Mouse (Mus musculus): Measurements from ENCODE around the gene Zfpl1.

Gene Zfpl1

GRCm38 (mm10) chr19:6101186-6101585 lies 16.4 kb upstream of the Zfpl1 start:
- CTCF ChIA-PET = no interaction called here

DNA sequence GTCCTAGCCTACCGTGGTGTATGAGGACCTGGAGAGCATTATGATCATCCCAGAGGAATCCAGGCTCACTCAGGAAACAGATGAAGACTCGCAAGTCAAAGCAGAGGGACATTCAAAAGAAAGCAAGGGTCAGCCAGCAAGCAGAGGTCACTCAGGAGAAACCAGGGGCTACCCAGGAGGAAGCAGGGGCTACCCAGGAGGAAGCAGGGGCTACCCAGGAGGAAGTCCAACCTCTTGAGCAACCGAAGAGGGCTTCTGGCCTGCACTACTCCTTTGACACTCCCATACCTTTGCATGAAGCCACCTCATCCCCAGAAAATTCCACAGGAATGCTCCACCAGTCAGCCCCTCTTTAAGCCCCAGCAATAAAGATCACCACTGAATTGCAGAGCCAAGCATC lies 13.1 kb upstream of the Zfpl1 start:
- CTCF ChIA-PET = interaction anchor here (0.6 to 0.7 kb wide), 3 partner anchors 11 to 32 kb away, joined by 3 to 14 read pairs (median 7); no protein-coding TSS in a partner anchor

- CTCF ChIA-PET = no interaction called here
Measured at GRCm38 (mm10) chr19:6094119-6094518, 9.4 kb upstream of the Zfpl1 start, which contains the start of gene AC131692.1. Gene AC131692.1 (plus strand): TSS chr19:6094419.

DNA sequence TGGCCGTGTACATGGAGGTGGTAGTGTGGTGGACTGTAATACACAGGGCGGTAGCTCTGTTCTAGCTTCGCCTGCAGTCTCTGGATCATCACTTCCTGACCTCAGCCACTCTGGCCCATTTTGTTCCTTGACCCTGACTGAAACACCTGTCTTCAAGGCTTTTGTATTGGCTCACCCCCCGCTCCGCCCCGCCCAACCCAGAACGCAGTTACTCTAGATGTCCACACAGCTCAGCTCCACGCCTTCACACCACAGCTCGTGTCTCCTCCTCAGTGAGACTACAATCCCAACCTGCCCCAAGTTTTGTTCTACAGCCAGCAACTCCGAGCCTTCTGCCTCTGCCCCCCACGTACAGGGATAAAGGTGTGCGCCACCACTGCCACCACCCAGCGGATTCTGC lies 4.1 kb upstream of the Zfpl1 start:
- CTCF ChIA-PET = no interaction called here

DNA sequence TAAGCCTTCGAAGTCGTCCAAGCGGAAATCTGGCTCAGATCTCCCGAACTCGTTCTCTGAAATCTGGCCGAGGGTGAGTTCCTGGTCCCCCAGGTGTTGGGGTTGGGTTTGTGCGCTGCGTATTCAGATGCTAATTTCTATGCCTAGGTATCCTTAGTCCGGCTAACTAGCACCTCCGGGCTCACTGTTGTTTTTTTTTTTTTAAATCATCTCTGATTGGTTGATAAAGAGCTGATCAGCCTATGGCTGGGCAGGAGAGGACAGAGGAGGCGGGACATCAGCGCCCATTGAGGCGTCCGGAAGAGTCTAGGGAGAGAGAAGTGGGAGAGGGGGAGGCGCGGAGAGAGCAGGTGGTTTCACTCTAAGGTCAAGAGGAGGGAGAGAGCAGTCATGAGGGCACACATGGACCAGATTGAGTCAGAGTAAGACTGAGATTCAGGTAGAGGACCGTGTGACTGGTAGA lies 692 bp upstream of the Zfpl1 start:
- CTCF ChIA-PET = interaction anchor here (1.1 kb wide), 1 partner anchor 42 kb away, joined by 3 read pairs; the partner anchor contains the start of gene Snx15

- CTCF ChIA-PET = no interaction called here
Measured at GRCm38 (mm10) chr19:6082156-6082555, 2.6 kb downstream of the Zfpl1 start, which contains the start of gene Gm28374. Gene Gm28374 (minus strand): TSS chr19:6082256.

- CTCF ChIA-PET = no interaction called here
Measured at GRCm38 (mm10) chr19:6079983-6080480, 4.7 kb downstream of the Zfpl1 start, which contains the start of gene Tmem262. Gene Tmem262 (plus strand): TSS chr19:6080033.

GRCm38 (mm10) chr19:6076564-6077393 lies 8.0 kb downstream of the Zfpl1 start, which contains the start of gene Vps51:
Gene Vps51 (minus strand): TSS chr19:6077231.
- CTCF ChIA-PET = no interaction called here

DNA sequence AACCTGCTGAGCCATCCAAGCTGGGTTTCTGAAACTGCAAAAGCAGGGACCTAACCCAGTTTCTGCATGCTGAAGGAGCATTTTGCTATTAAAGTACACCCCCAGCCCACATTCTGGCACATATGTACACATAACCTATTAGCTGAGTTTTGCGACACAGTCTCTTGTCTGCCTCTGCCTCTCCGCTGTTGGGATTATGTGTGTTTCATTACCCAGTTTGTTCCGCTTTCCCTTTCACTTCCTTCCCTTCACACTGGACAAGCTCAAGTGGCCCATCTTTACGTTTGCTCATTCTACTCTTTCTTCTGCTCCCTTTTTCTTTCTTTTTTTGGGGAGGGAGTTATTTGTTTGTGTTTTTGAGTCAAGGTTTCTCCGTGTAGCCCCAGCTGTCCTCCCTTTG lies 10.9 kb downstream of the Zfpl1 start:
- CTCF ChIA-PET = interaction anchor here (0.6 kb wide), 1 partner anchor 29 kb away, joined by 3 read pairs; no protein-coding TSS in a partner anchor

DNA sequence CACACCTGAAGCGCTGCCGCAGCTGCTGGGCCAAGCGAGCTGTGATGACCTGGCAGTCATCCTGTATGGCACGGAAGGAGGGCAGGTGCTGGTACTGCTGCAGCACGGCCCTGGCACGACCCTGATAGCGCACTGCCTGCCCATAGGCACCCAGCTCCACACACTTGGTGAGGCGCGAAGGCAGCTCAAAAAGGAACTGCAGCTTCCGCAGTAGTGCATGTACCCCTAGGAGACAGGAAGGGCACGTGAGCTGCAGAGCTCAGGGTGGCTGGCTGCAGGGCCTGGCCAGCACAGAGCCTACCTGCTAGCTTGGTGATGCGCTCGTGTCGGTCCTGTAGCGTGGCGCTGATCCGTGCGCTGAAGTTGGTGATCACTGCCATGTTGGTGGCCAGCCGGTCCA lies 13.5 kb downstream of the Zfpl1 start:
- CTCF ChIA-PET = no interaction called here

GRCm38 (mm10) chr19:6070571-6071250 lies 14.0 kb downstream of the Zfpl1 start:
- CTCF ChIA-PET = no interaction called here

DNA sequence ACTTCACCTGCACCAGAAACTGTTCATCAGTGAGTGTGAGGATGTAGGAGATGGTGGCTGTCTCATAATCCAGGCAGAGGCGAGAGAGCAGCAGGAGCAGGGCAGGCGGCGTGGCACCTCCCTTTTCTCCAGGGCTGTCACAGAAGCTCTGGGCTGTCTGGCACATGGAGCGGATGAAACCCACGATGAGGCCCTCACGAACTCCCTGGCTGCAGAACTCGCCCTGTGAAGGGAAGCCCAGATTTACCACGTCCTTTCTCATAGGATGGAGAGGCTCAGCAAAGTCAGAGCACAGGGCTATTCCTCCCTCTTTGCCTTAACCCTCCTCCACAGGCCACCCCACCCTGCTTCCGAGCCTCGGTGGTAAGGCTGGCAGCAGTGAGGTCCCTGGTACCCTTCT lies 14.9 kb downstream of the Zfpl1 start:
- CTCF ChIA-PET = interaction anchor here (0.6 kb wide), 1 partner anchor 485 kb away, joined by 4 read pairs; no protein-coding TSS in a partner anchor

DNA sequence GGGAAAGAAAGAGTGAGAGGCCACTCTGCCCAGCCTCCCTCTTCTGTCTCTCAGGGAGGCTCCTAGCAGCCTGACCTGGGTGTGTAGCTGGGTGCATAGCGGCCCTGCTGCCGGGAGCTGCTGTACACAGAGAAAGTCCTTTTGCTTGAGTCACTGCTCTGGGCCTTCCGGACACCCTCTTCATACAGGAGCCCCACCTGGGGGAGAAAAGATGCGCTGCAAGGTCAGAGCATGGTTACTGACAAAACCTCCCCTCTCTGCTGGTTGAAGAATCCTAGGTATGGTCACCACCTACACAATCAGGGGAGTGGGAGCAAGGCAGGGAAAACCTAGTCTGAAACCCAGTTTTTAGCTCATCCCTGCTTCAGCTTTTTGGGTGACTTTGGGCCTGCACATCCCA lies 15.8 kb downstream of the Zfpl1 start:
- CTCF ChIA-PET = interaction anchor here (0.7 kb wide), 1 partner anchor 9 kb away, joined by 10 read pairs; no protein-coding TSS in a partner anchor

DNA sequence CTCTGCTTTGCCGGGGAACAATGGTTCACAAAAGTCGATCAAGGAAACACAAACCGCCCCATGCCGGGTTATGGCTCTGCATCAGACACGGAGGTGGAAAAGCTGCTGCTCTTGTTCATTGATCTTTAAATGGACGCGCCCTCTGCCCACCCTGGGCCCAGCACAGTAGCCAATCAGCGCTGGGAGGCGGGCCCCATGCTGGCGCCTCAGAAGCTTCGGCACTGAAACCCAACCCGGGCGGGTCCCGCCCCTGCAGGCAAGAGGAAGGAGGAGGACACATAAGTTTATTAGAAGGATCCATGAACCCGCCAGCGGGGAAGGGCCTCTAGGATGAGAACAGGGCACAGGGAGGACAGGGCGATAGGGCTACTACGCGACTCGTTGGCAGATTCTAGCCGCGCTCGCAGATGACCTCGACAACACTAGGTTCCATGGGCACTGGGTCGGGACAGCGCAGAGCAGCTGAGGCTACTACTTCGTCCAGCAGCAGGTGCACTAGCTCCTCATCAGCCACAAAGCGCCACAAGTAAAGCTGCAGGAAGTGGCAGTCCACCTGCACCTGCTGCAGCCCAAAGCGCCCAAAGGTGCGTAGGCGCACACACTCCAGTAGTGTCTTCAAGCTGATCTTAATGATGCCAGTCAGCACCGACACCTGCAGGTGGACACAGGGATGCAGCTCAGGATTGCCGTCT lies 16.9 kb downstream of the Zfpl1 start, which contains the start of gene Tm7sf2:
Tm7sf2 (minus strand) TSS at position 650 of the 692 bp plus-strand sequence.
- CTCF ChIA-PET = interaction anchor here (0.7 to 2.1 kb wide), 4 partner anchors 10 to 283 kb away, joined by 3 to 11 read pairs (median 6); partner anchors contain the start of gene Syvn1

DNA sequence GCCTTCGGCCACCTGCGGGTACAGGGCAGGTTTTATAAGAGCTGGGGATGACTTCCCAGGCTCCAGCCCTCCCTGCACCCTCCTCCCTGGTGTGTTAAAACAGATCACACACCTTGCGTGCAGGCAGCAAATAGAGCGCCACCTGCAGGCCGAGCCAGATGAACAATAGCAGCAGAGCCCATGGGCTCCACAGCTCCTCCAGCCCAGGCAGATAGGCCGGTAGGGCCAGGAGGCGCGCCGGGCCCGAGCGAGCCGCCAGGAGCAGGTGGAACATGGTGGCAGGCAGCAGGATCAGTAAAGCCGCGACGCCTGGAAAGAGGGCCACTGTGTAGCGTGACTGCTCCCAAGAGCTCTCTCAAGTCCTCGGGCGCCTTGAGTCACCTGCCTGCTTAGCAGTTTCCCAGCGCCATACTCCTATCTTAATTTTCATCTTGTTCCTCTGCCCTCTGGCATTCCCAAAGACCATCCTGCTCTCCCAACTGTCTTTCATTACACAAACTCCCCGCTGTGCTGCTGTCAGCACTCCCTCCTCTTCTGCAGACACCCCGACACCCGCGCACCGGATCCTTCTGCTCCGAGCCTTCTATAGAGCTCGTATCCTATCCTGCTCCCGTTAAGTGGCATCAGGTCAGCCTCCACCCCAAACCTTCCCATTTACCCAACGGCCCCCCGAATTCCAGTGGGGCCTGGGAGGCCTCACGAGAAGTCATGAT lies 17.6 kb downstream of the Zfpl1 start:
- CTCF ChIA-PET = interaction anchor here (0.8 to 2.1 kb wide), 2 partner anchors 11 to 282 kb away, joined by 3 to 11 read pairs; no protein-coding TSS in a partner anchor

GRCm38 (mm10) chr19:6066571-6066970 lies 18.2 kb downstream of the Zfpl1 start:
- CTCF ChIA-PET = interaction anchor here (2.1 kb wide), 1 partner anchor 10 kb away, joined by 11 read pairs; no protein-coding TSS in a partner anchor

GRCm38 (mm10) chr19:6063081-6063480 lies 21.7 kb downstream of the Zfpl1 start:
- CTCF ChIA-PET = no interaction called here

- CTCF ChIA-PET = no interaction called here
Measured at GRCm38 (mm10) chr19:6062418-6062817, 22.3 kb downstream of the Zfpl1 start.

- CTCF ChIA-PET = interaction anchor here (1.0 kb wide), 1 partner anchor 22 kb away, joined by 3 read pairs; no protein-coding TSS in a partner anchor
Measured at GRCm38 (mm10) chr19:6061641-6062302, 23.0 kb downstream of the Zfpl1 start.

- CTCF ChIA-PET = interaction anchor here (0.5 to 1.0 kb wide), 2 partner anchors 23 to 64 kb away, joined by 3 to 6 read pairs; no protein-coding TSS in a partner anchor
Measured at GRCm38 (mm10) chr19:6061021-6061533, 23.7 kb downstream of the Zfpl1 start, which contains the start of gene Znhit2. Gene Znhit2 (plus strand): TSS chr19:6061192.

All from spleen, embryonic (tissue).